Mouse (Mus musculus) E14TG2a.4 (cell line): ENCODE results near the gene Zp3.

ENCODE experiments used
- H3K27me3 ChIP-seq: 2 replicates; pipeline ENCODE4 v1.6.1; 2014; ENCODE audit warnings: low read length, control low read depth; ENCODE audit not compliant: insufficient read depth
- H3K36me3 ChIP-seq: 2 replicates; pipeline ENCODE4 v1.6.1; 2014; ENCODE audit warnings: low read length, control low read depth; ENCODE audit not compliant: insufficient read depth
- H3K4me1 ChIP-seq: replicated peaks from 2 replicates; pipeline ENCODE4 v1.6.1; 2014; ENCODE audit warnings: low read depth, low read length, control low read depth
- H3K4me3 ChIP-seq: replicated peaks from 2 replicates; pipeline ENCODE4 v1.5.1; 2014; ENCODE audit warnings: mild to moderate bottlenecking, low read length
- H3K9me3 ChIP-seq: 2 replicates; pipeline ENCODE4 v1.6.1; 2014; ENCODE audit warnings: low read length, control low read depth
- CTCF ChIP-seq: conservative IDR thresholded peaks from 2 replicates; pipeline ENCODE4 v1.5.1; 2014; ENCODE audit warnings: low read length
- NANOG ChIP-seq: IDR thresholded peaks from 2 replicates; pipeline ENCODE4 v1.6.1; 2014; ENCODE audit warnings: borderline replicate concordance, low read length, mixed read lengths
- POU5F1 ChIP-seq: IDR thresholded peaks from 2 replicates; pipeline ENCODE4 v1.6.1; 2014; ENCODE audit warnings: low read length, borderline replicate concordance

Zp3 gene

DNA sequence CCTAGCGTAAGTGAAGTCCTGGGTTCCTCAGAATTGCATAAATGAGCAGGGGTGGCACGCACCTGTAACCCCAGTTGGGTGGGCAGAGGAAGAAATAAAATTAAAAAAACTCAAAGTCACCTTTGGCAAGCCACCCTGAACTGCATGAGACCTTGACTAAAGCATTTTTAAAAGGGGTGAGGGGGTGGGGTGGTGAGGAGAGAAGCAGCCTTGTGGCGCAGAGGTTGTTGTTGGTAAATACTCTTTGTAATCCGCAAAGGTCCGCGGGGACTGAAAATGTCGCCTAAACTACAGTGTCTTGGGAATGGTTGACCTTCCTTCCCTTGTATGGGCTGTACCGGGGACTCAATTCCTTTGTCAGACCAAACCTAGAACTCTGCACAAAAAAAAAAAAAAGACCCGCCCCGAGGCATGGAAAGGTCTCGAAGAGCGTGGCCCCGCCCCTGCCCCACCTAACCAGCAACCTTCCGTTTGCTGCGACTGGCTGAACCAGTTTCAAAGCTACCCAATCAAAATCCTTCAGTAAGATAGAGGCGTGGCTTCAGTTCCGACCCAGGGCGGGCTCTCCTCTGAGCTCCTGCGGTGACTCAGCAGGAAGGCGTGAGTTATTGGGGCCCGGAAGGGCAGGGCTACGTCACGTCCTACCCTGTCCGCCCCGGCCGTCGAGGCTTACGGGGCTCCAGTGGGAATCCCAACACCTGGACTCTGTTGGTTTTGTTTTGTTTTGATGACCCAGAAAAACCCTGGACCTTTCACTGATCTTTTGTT is 22.5 kb upstream of the Zp3 start:
- Histone ChIP-seq H3K4me3 (peak overlapping the region; percentile 49), H3K36me3 (peaks cover 12% of the 10 kb centered on the region), H3K27me3 (no peaks in the 10 kb centered on the region), H3K4me1 (peaks cover 79% of the 10 kb centered on the region), H3K9me3 (peaks cover 5% of the 10 kb centered on the region; the same call in 1 of the 2 replicates)
- TF ChIP-seq CTCF (no peak), POU5F1 (no peak), NANOG (no peak)

DNA sequence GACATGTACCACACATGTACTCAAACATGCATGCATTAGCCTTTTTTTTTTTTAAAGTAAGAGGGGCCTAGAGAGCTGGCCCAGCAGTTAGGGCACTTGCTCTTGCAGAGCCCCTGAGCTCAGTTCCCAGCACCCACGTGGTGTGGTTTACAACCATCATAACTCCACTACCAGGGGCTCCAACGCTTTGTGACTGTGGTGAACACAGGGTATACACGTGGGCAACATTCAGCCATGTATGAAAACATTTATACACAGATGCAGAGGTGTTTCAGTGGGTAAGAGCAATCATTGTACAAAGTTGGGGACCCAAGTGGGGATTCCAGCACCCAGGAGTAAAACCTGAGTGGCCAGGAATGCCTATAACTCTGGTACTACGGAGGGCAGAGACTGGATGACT is 21.5 kb upstream of the Zp3 start:
- no peak for TF ChIP-seq POU5F1
- TF ChIP-seq NANOG, result no peak
- no peak for TF ChIP-seq CTCF
- H3K9me3 ChIP-seq, result peaks cover 5% of the 10 kb centered on the region; the same call in 1 of the 2 replicates
- peak overlapping the region; percentile 27 for H3K4me3 ChIP-seq
- H3K36me3 ChIP-seq, result peaks cover 12% of the 10 kb centered on the region
- H3K27me3 ChIP-seq, result no peaks in the 10 kb centered on the region
- H3K4me1 ChIP-seq, result peaks cover 75% of the 10 kb centered on the region

DNA sequence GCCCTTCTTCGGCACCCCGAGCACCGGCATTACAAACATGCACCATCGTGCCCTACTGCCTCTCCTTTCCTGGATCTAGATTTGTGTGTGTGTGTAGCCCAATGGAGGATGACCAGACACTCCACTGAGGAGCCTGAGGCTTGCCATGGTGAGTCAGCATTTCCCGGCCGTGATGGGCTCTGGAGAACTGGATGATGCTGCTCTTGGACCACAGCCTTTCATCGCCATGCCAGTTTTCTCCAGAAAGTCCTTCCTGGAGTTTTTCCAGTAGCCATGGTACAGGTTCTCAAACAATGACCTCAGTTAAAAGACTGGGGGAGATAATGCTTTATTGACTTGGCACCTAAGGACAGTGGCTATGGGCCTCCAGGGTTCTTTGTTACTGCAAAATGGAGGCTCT is 20.0 kb upstream of the Zp3 start:
- Histone ChIP-seq H3K36me3 (peaks cover 12% of the 10 kb centered on the region), H3K4me3 (peak overlapping the region; percentile 79), H3K27me3 (no peaks in the 10 kb centered on the region), H3K4me1 (peaks cover 84% of the 10 kb centered on the region), H3K9me3 (peaks cover 5% of the 10 kb centered on the region; the same call in 1 of the 2 replicates)
- TF ChIP-seq NANOG, result no peak

DNA sequence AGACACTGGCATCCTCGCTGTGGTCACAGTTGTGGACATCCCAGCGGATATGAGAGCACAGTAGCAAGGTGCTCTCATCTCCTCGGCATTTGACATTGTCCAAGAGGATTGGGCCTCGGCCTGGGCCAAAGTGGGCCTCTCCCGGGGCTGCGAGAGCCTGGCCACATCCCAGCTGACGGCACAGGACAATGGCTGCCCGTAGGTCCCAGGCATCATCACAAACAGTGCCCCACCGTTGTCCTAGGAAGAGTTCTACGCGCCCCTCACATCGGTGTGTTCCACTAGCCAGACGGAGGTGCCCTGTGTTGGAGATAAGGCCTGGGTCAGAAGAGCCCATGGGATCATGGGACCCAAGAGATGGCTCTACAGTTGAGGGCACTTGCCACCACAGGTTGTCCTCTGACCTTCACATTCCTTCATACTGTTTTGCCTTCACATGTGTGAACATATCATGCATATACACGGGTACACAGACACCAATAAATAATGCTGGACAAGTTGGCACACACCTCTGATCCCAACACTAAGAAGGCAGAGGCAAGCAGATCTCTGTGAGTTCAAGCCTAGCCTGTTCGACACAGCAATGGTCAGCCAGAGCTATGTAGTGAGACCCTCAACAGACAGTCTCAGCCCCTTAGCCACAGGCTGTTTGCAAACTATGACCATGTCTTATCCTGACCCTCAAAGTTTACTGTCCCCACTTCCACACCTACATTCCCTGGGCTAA is 18.8 kb upstream of the Zp3 start:
- Histone ChIP-seq H3K4me1 (peaks cover 85% of the 10 kb centered on the region), H3K9me3 (peaks cover 5% of the 10 kb centered on the region; the same call in 1 of the 2 replicates), H3K27me3 (no peaks in the 10 kb centered on the region), H3K4me3 (peak overlapping the region; percentile 79), H3K36me3 (peaks cover 12% of the 10 kb centered on the region)
- TF ChIP-seq CTCF (no peak), NANOG (no peak), POU5F1 (no peak)

DNA sequence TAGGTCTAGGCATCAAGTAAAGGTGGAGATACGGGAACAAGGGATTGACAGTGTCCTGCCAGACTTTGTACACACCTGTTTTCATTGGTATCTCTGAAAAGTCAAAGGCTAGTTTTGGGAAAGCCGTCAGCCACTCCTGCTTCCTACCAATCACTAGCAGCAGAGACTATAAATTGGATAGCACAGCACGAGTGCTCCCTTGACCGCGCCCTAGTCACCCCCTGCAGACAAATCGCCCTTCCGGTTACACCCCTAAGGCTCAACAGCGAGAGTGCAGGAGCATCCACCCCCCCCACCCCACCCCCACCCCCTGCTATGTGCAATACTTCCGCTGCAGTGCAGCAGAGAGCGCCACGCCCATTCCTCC is 17.8 kb upstream of the Zp3 start:
- Histone ChIP-seq H3K27me3 (no peaks in the 10 kb centered on the region), H3K9me3 (peaks cover 5% of the 10 kb centered on the region; the same call in 1 of the 2 replicates), H3K4me1 (peaks cover 75% of the 10 kb centered on the region), H3K4me3 (peak overlapping the region; percentile 79), H3K36me3 (peaks cover 12% of the 10 kb centered on the region)
- no peak for TF ChIP-seq NANOG
- no peak for TF ChIP-seq POU5F1
- TF ChIP-seq CTCF, result no peak

DNA sequence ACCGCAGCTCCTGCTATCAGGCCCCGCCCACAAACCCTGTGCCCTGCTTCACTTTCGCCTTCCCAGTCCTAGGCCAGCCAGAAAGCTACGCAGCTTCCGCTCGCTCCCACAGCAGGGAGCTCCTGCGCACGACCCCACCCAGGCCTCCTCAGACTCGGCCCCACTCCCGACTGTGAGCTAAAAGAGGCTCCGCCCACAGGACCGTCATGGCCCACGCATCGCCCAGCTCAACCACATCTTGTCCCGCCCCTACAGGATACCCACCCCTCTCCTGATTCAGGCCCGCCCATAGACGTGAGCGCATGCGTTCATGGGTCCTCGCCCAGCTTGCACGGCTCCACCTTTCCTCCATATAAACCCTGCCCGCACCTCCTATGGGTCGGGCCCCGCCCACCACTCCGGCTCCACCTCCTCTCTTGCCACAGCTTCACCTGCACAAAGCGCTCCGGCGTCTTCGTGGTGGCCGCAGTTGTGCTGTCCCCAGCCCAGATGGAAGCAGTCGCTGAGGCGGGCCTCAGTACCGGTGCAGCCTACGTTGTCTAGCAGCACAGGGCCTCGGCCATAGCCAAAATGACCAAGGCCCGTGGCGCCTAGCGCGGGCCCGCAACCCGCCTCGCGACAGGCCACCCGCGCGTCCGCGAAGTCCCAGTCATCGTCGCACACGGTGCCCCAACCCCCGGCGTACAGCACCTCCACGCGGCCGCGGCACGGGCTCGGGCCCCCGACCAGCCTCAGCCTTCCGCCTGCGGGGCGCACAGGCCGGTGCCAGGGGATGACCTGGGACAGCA is 17.2 kb upstream of the Zp3 start:
- TF ChIP-seq CTCF (no peak), NANOG (no peak), POU5F1 (no peak)
- Histone ChIP-seq H3K27me3 (no peaks in the 10 kb centered on the region), H3K36me3 (peaks cover 12% of the 10 kb centered on the region), H3K4me1 (peaks cover 75% of the 10 kb centered on the region), H3K9me3 (peaks cover 5% of the 10 kb centered on the region; the same call in 1 of the 2 replicates), H3K4me3 (peak overlapping the region; percentile 88)

DNA sequence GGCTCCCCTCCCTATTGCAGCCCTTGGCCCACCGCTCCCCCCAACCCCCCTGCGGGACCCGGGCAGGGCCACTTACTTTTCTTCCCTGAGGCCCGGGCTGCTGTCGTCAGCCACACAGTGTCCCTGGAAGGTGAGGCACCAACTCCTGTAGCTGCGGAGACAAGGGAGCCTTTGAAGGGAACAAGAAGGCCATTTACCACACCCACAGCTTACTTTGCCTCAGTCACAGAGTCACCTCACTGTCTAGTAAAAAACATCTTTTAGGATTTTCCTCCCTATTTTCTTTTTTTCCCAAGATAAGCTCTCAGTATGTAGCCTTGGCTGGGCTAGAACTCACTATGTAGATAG is 16.6 kb upstream of the Zp3 start:
- Histone ChIP-seq H3K4me1 (peaks cover 76% of the 10 kb centered on the region), H3K9me3 (peaks cover 2% of the 10 kb centered on the region; the same call in 1 of the 2 replicates), H3K4me3 (peak overlapping the region; percentile 88), H3K36me3 (peaks cover 12% of the 10 kb centered on the region), H3K27me3 (no peaks in the 10 kb centered on the region)
- TF ChIP-seq POU5F1, result no peak
- no peak for TF ChIP-seq NANOG
- TF ChIP-seq CTCF, result no peak

DNA sequence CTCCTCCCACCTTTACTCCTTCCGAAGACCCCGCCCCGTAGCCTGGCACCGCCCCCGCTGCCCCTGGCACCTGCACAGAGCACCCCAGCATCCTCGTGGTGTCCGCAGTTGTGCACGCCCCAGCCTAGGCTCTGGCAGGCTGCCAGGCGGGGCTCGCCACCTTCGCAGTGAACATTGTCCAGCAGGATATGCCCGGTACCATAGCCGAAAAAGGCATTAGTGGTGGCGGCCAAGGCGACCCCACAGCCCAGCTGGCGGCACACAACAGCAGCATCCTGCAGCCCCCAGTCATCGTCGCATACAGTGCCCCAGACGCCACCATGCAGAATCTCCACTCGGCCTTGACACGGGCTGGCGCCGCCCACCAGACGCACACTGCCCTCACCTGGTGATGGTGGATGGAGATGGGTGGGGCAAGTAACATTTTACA is 14.4 kb upstream of the Zp3 start:
- Histone ChIP-seq H3K4me1 (peaks cover 69% of the 10 kb centered on the region), H3K9me3 (no peaks in the 10 kb centered on the region), H3K27me3 (no peaks in the 10 kb centered on the region), H3K4me3 (peak overlapping the region; percentile 77), H3K36me3 (peaks cover 9% of the 10 kb centered on the region)
- TF ChIP-seq NANOG, result no peak
- no peak for TF ChIP-seq CTCF
- no peak for TF ChIP-seq POU5F1
